ENCODE assay signal across 11 mouse cellular contexts in the genomic region with DNA sequence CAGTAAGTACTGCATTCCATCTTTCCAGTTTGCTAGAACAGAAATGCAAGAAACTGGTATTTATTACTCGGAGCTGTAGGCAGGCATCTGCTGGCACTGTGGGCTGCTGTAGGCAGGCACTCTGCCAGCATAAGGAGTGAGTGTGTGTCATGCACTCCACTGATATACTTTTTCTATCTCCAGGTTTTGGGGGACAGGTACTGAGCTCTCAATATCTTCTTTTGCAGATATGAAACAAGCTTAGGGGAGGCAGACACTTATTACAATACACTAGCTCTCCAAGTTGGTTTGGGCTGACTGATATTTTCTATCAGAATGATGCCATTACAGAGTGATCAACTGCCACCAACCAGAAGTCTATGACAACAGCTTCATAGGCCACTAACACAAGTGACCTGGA. TPM values are rescaled to one million over a fixed set of nuclear protein-coding genes. Genes with fewer than 3 reads are reported as not detected.
DNase-seq lines count a peak whose midpoint lies in the region; ATAC-seq and TF ChIP-seq lines count a peak whose summit lies in the region.
"Had no signal": no experiment of that assay in that cellular context is flagged by ENCODE, and none has a peak within 500 bp of the region (broad histone marks: within the 10 kb centered on the region; RNA-seq: fewer than 3 reads in every experiment).

No protein-coding gene starts in this region.

- no peak for TF ChIP-seq EP300 in heart, postnatal 0 days (IDR thresholded peaks at IDR 0.05; ENCODE audit: low read depth)

- H3K4me3 ChIP-seq in heart, postnatal 0 days (ENCODE audit: low read depth, low read length) = no peak overlapping the region
- H3K4me3 ChIP-seq in liver, embryonic 16.5 days (ENCODE audit: low read depth, low read length) = peak overlapping the region; percentile 6; the same call in 1 of the 2 replicates
- H3K4me3 ChIP-seq: heart, embryonic 10.5 days; limb, embryonic 15.5 days had no signal

- H3K9ac ChIP-seq in heart, postnatal 0 days (replicated peaks; ENCODE audit: low read depth, low read length) = no peak overlapping the region
- peak overlapping the region; percentile 37; the same call in 1 of the 2 replicates for H3K9ac ChIP-seq in liver, embryonic 16.5 days (ENCODE audit: low read depth, low read length)
- H3K9ac ChIP-seq: limb, embryonic 15.5 days had no signal

- no peaks in the 10 kb centered on the region for H3K27me3 ChIP-seq in heart, postnatal 0 days (ENCODE audit: control insufficient read depth, insufficient read depth, low read length)
- H3K27me3 ChIP-seq in liver, embryonic 16.5 days (ENCODE audit: control insufficient read depth, insufficient read depth, low read depth, low read length) = no peaks in the 10 kb centered on the region
- H3K27me3 ChIP-seq: limb, embryonic 15.5 days had no signal

- no peak overlapping the region for H3K4me2 ChIP-seq in heart, postnatal 0 days (ENCODE audit: low read depth, low read length)
- peak overlapping the region; percentile 44 for H3K4me2 ChIP-seq in liver, embryonic 16.5 days (ENCODE audit: low read depth, low read length)
- H3K4me2 ChIP-seq: limb, embryonic 15.5 days had no signal

- ATAC-seq in heart, postnatal 0 days (ENCODE audit: insufficient read depth, low read depth) = no peak
- ATAC-seq in common myeloid progenitor, adult 5-6 weeks (replicated peaks; ENCODE audit: low read depth, poor library complexity, severe bottlenecking) = peak; percentile 65
- peak; percentile 91 for ATAC-seq in liver, embryonic 16.5 days (ENCODE audit: low read depth)
- no peak for ATAC-seq in monocyte, adult 5-6 weeks (replicated peaks; ENCODE audit: insufficient number of reproducible peaks, low FRiP score, low TSS enrichment, poor library complexity, severe bottlenecking)

- H3K9me3 ChIP-seq in heart, postnatal 0 days (replicated peaks; ENCODE audit: control insufficient read depth, low read length) = no peaks in the 10 kb centered on the region
- H3K9me3 ChIP-seq in liver, embryonic 16.5 days (replicated peaks; ENCODE audit: control insufficient read depth, low read length) = no peaks in the 10 kb centered on the region
- H3K9me3 ChIP-seq: heart, embryonic 10.5 days; limb, embryonic 15.5 days had no signal

- 39% methylated on average over 1 of the region's 1 CpGs for WGBS in heart, postnatal 0 days
- WGBS in liver, embryonic 16.5 days (ENCODE audit: insufficient replicate concordance) = 24% methylated on average over 1 of the region's 1 CpGs

- peaks cover 1% of the 10 kb centered on the region; the same call in 1 of the 2 replicates for H3K4me1 ChIP-seq in heart, postnatal 0 days (ENCODE audit: control insufficient read depth, insufficient read depth)
- H3K4me1 ChIP-seq in liver, embryonic 16.5 days (ENCODE audit: control insufficient read depth, low read depth, low read length) = peaks cover 48% of the 10 kb centered on the region
- H3K4me1 ChIP-seq: heart, embryonic 10.5 days; limb, embryonic 15.5 days had no signal

- no peak for TF ChIP-seq CTCF in heart, postnatal 0 days (IDR thresholded peaks at IDR 0.05; ENCODE audit: low read depth)

- peak; percentile 10 for DNase-seq in heart, postnatal 0 days (ENCODE audit: low spot score)
- no peak for DNase-seq in heart, adult 11 months
- peak; percentile 32 to 56 for DNase-seq in adrenal gland, postnatal 36 days
- DNase-seq in kidney, postnatal 14 days = no peak
- no peak for DNase-seq in urinary bladder, postnatal 10 days (ENCODE audit: low spot score)
- DNase-seq: kidney, adult 2 months had no signal

- H3K27ac ChIP-seq in heart, postnatal 0 days (ENCODE audit: low read depth) = no peak overlapping the region
- H3K27ac ChIP-seq in liver, embryonic 16.5 days (ENCODE audit: low read length) = peak overlapping the region; percentile 90
- H3K27ac ChIP-seq: heart, embryonic 10.5 days; limb, embryonic 15.5 days had no signal

- peaks cover 11% of the 10 kb centered on the region; the same call in 1 of the 2 replicates for H3K36me3 ChIP-seq in heart, postnatal 0 days (replicated peaks; ENCODE audit: control insufficient read depth, insufficient read depth, low read length)
- peaks cover 12% of the 10 kb centered on the region for H3K36me3 ChIP-seq in liver, embryonic 16.5 days (ENCODE audit: control insufficient read depth, insufficient read depth)

RNA-seq across cellular contexts. Expression of a gene that starts 23.0 kb away (rescaled TPM):
- 36.4 and 57.4 TPM in 2 replicates for total RNA-seq in heart, postnatal 0 days (2014; rRNA removed; ENCODE audit: low replicate concordance)
- polyA plus RNA-seq in heart, postnatal 0 days (2015; fragmentation: Nextera tagmentation; extraction: Ambion mirVana) = 14.4 and 15.7 TPM in 2 replicates
- total RNA-seq in adrenal gland, postnatal 36 days (2021) = 10 to 100 TPM; 44.1 to 60.7 TPM
- total RNA-seq in common myeloid progenitor, adult 5-6 weeks (2017) = 91.6 and 105 TPM in 2 replicates
- polyA plus RNA-seq in liver, embryonic 16.5 days (2015; fragmentation: Nextera tagmentation; extraction: Ambion mirVana) = 30.8 and 32.3 TPM in 2 replicates
- 60.4 to 82.0 TPM (median 80.8 TPM) in 3 replicates for total RNA-seq in monocyte, adult 5-6 weeks (2017)

Comparison
In these comparisons a context has a peak if more than half of its experiments do, and no peak if none do; other contexts are left out.
1. DNase-seq: peak in heart, postnatal 0 days (single experiment) and adrenal gland, postnatal 36 days (2 of 2); none in heart, adult 11 months (single experiment), kidney, postnatal 14 days (single experiment) and urinary bladder, postnatal 10 days (single experiment).
2. ATAC-seq: peak in common myeloid progenitor, adult 5-6 weeks (single experiment) and liver, embryonic 16.5 days (single experiment); none in heart, postnatal 0 days (single experiment) and monocyte, adult 5-6 weeks (single experiment).